Mouse (Mus musculus) heart, postnatal 0 days (tissue): ENCODE results near the gene Pdzk1ip1.

Experiments
- CTCF ChIP-seq: IDR thresholded peaks from 2 replicates; pipeline ENCODE4 v1.5.1; 2016; ENCODE audit warnings: antibody characterized with exemption, control low read depth, low read depth
- EP300 ChIP-seq: IDR thresholded peaks from 2 replicates; pipeline ENCODE4 v1.6.1; 2016; ENCODE audit warnings: antibody characterized with exemption, low read depth

- TF ChIP-seq EP300 = no peak
- TF ChIP-seq CTCF = no peak
Observed at GRCm38 (mm10) chr4:115048190-115048589, 40.3 kb upstream of the Pdzk1ip1 start.
